Mouse (Mus musculus) kidney, embryonic 16.5 days (tissue): ENCODE results near the gene Olfr877. TPM values are rescaled to one million over a fixed set of nuclear protein-coding genes. Genes with fewer than 3 reads are reported as not detected.

ENCODE experiments used
- ATAC-seq: fragments of 200-750 bp; cut with Nextera tagmentation; 2 replicates; pipeline ENCODE4 v1.8.0; 2017; ENCODE audit warnings: moderate TSS enrichment; ENCODE audit not compliant: low FRiP score, low TSS enrichment
- H3K27ac ChIP-seq: fragments of 300-500 bp; sonication (generic); 2 replicates; pipeline ENCODE4 v1.5.1; 2014; ENCODE audit warnings: low read length
- H3K27me3 ChIP-seq: fragments of 300-500 bp; sonication (generic); 2 replicates; pipeline ENCODE4 v1.6.1; 2014; ENCODE audit warnings: low read length, control low read depth, mixed read lengths; ENCODE audit not compliant: insufficient read depth
- H3K36me3 ChIP-seq: fragments of 300-500 bp; sonication (generic); 2 replicates; pipeline ENCODE4 v1.6.1; 2014; ENCODE audit warnings: low read length, control low read depth, mixed read lengths; ENCODE audit not compliant: insufficient read depth
- H3K4me1 ChIP-seq: fragments of 300-500 bp; sonication (generic); 2 replicates; pipeline ENCODE4 v1.6.1; 2014; ENCODE audit warnings: low read length, control low read depth, mixed read lengths; ENCODE audit not compliant: insufficient read depth
- H3K4me2 ChIP-seq: fragments of 300-500 bp; sonication (generic); replicated peaks from 2 replicates; pipeline ENCODE4 v1.6.1; 2014; ENCODE audit warnings: low read depth, low read length
- H3K4me3 ChIP-seq: fragments of 300-500 bp; sonication (generic); 2 replicates; pipeline ENCODE4 v1.5.1; 2014; ENCODE audit warnings: mild to moderate bottlenecking, low read length
- H3K9ac ChIP-seq: fragments of 300-500 bp; sonication (generic); replicated peaks from 2 replicates; pipeline ENCODE4 v1.6.1; 2014; ENCODE audit warnings: low read length
- H3K9me3 ChIP-seq: fragments of 300-500 bp; sonication (generic); 2 replicates; pipeline ENCODE4 v1.6.1; 2016; ENCODE audit warnings: low read length, control low read depth
- WGBS: fragments of 180-500 bp; shearing (Covaris S2); extraction: QIAGEN DNeasy Blood & Tissue Kit; methylation state at CpG from one replicate; pipeline ENCODE4 v1.1.7; 2014; 5-methylcytosine and 5-hydroxymethylcytosine counted together
- polyA plus RNA-seq: library from polyadenylated mRNA; unstranded; fragments of >200 nt; fragmentation: Nextera tagmentation; extraction: Ambion mirVana; gene quantifications from 2 replicates; pipeline ENCODE4 v1.2.1, GENCODE M21; 2015

The Olfr877 gene
- polyA plus RNA-seq, 1 experiment from 2014 or later, result not detected

DNA sequence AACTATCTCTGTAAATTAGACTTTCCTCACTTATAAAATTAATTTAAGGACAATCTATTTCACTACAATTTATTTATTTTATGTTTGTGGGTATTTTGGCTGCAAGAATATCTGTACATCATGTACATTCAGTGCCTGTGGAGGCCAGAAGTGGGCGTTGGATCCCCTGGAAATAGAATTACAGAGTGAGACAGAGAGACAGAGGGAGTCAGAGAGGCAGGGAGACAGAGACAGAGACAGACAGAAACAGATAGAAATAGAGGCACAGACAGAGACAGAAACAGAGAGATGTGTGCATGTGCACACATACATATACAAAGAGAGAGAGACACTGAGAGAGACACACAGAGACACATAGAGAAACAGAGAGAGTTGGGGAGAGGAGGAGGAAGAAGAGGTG is 17.5 kb downstream of the Olfr877 start:
- H3K36me3 ChIP-seq, result no peaks in the 10 kb centered on the region
- no peak overlapping the region for H3K9ac ChIP-seq
- H3K9me3 ChIP-seq, result no peaks in the 10 kb centered on the region
- H3K4me2 ChIP-seq, result no peak overlapping the region
- H3K27ac ChIP-seq, result no peak overlapping the region
- no peaks in the 10 kb centered on the region for H3K4me1 ChIP-seq
- 65% methylated on average over 1 of the region's 1 CpGs for WGBS
- ATAC-seq, result no peak
- no peak overlapping the region for H3K4me3 ChIP-seq
- H3K27me3 ChIP-seq, result no peaks in the 10 kb centered on the region

DNA sequence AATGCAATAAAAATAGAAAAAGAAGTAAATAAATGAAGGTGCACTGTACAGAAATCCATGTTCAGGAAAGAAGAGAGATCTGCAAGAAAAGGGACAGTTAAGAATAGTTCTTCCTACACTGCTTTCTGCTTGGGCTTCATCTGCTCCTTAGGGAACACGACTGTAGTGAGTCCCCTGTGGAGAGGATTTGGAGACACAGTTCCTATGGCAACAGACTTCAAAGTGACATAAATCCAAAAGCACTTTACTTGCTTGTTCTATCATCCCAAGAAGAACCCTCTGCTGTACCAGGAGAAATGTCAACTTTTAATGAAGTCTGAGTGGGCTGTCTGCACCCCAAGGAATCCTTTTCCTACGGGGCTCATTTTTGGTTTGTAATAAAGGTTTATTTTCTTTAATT is 36.9 kb downstream of the Olfr877 start:
- Histone ChIP-seq H3K27ac (no peak overlapping the region), H3K9ac (no peak overlapping the region), H3K9me3 (no peaks in the 10 kb centered on the region), H3K4me1 (no peaks in the 10 kb centered on the region), H3K4me2 (no peak overlapping the region), H3K36me3 (no peaks in the 10 kb centered on the region), H3K27me3 (no peaks in the 10 kb centered on the region), H3K4me3 (no peak overlapping the region)
- no peak for ATAC-seq
- WGBS, result 43% methylated on average over 2 of the region's 2 CpGs

DNA sequence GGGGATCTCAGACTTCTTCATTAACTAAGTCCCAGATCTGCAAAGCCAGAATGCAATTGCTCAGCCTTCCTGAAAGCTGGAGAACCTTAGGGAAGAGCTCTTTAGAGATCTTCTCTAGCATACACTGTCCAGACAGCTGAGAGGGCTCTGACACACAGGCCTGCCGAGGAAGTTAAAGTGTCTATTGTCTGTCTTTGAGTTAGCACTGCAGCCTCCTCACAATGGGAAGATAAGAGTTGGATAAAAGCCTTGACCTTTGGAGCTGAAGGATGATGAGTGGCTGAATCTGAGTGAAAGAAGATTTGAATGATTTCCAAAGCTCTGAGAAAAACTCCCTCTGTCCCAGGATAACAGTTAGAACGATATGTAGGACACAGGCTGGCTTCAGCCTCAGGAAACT is 42.6 kb downstream of the Olfr877 start, which contains the start of gene Olfr145:
TSS of gene Olfr145 (plus strand) at position 64 of the 400 bp plus-strand sequence.
- Histone ChIP-seq H3K4me3 (no peak within 1 kb of the TSS), H3K36me3 (no peaks in the 10 kb centered on the region), H3K27me3 (no peaks in the 10 kb centered on the region), H3K4me1 (no peaks in the 10 kb centered on the region), H3K9me3 (no peaks in the 10 kb centered on the region), H3K9ac (no peak within 1 kb of the TSS), H3K4me2 (no peak within 1 kb of the TSS), H3K27ac (no peak within 1 kb of the TSS)
- 50% methylated on average over 2 of the region's 2 CpGs for WGBS
- ATAC-seq, result no peak

DNA sequence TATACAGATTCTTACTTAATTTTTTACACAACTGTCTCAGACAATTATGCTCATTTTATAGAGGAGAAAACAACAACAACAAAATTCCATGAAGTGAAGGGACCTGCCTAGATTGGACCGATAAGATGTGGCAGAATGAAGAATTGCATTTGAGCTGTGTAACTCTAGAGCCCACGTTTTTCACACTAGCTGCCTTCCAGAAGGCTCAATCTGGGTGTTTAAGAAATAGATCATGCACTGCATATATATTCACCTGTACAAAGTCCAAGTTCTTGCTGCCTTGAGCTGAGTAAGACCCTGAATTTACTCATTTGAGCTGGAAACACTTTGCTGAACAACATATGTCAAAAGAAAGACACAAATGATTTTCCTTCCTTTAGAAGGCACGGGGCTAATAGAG is 51.5 kb downstream of the Olfr877 start:
- 65% methylated on average over 3 of the region's 3 CpGs for WGBS
- Histone ChIP-seq H3K27me3 (no peaks in the 10 kb centered on the region), H3K4me3 (no peak overlapping the region), H3K4me2 (no peak overlapping the region), H3K36me3 (no peaks in the 10 kb centered on the region), H3K4me1 (no peaks in the 10 kb centered on the region), H3K9me3 (no peaks in the 10 kb centered on the region), H3K27ac (no peak overlapping the region), H3K9ac (no peak overlapping the region)
- no peak for ATAC-seq

Other genes starting within 250 kb of the Olfr877 start
- gene Spa17, start 240.5 kb upstream of the Olfr877 start, polyA plus RNA-seq, result 6.1 and 6.6 TPM in 2 replicates
- gene Tbrg1, start 197.0 kb upstream of the Olfr877 start, polyA plus RNA-seq, result 146 and 147 TPM in 2 replicates
- 0.06 TPM in 1 of 2 replicates, not detected in the other for gene Panx3, start 185.0 kb upstream of the Olfr877 start, polyA plus RNA-seq
- gene Olfr160, start 138.0 kb upstream of the Olfr877 start, polyA plus RNA-seq, result not detected in 2 replicates
- gene Olfr874, start 109.2 kb upstream of the Olfr877 start, polyA plus RNA-seq, result not detected in 2 replicates
- 0.16 TPM in 1 of 2 replicates, not detected in the other for gene Olfr875, start 82.4 kb upstream of the Olfr877 start, polyA plus RNA-seq
- gene Olfr876, start 51.2 kb upstream of the Olfr877 start, polyA plus RNA-seq, result not detected in 2 replicates
- not detected in 2 replicates for gene Olfr145, start 42.5 kb downstream of the Olfr877 start, polyA plus RNA-seq
- gene Olfr878, start 63.6 kb downstream of the Olfr877 start, polyA plus RNA-seq, result not detected in 2 replicates
- gene Olfr881, start 137.6 kb downstream of the Olfr877 start, polyA plus RNA-seq, result not detected in 2 replicates
- not detected in 2 replicates for gene Olfr883, start 171.5 kb downstream of the Olfr877 start, polyA plus RNA-seq
- not detected in 2 replicates for gene Olfr884, start 192.3 kb downstream of the Olfr877 start, polyA plus RNA-seq
- gene Olfr885, start 207.1 kb downstream of the Olfr877 start, polyA plus RNA-seq, result not detected in 2 replicates
- gene Olfr887, start 229.8 kb downstream of the Olfr877 start, polyA plus RNA-seq, result not detected in 2 replicates